Mouse (Mus musculus) liver, adult 2 months (tissue): ENCODE measurements around the gene Pet117.

Experiments used
- CTCF ChIP-seq: fragments of 200-500 bp; IDR thresholded peaks from 2 replicates; pipeline ENCODE4 v1.5.1; 2011; ENCODE audit warnings: low read depth, low read length, control low read depth
- POLR2A ChIP-seq: fragments of 200-500 bp; IDR thresholded peaks from 2 replicates; pipeline ENCODE4 v1.6.1; 2011; ENCODE audit warnings: low read length, control low read depth; ENCODE audit not compliant: insufficient read depth; ENCODE audit errors: extremely low read depth

DNA sequence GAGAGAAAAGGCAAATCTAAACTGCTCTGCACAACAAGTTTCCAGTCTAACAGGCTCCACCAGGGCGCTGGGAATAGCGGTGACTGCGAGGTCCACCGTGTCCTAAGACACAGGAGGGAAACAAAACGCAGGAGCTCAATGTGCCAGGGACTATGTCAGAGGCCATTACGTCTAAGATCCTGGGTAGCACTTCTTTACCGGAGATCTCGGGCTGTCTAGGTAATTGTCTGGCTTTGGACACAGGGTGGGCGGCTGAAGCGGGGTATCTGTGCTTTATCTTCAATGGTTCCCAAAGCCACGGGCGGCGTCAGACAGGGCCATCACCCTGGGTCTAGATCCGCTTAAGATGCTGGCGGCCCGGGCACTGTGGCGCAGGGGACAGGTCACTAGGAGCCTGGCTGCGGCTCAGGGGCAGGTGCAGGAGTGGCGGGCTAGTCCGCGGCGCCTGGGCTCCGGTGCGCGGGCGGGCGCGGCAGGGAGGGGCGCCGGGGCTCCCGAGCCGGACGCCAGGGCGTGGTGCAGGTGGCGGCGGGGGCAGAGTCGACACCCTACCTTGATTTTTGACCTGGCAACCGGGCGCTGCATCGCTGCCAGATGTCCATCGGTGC is 38.3 kb upstream of the Pet117 start:
- TF ChIP-seq POLR2A (no peak), CTCF (no peak)
